ENCODE assay signal across 8 mouse cellular contexts in genomic region chr16:20213591-20214226, GRCm38 (mm10).
DNase-seq lines count a peak whose midpoint lies in the region; ATAC-seq lines count a peak whose summit lies in the region.

No protein-coding gene starts in this region.

- 0 out of 2 replicates have a peak, but pooled peaks have one; percentile 57 for ATAC-seq in frontal cortex, adult (ENCODE audit: low TSS enrichment)

- DNase-seq in frontal cortex, postnatal 25 days (ENCODE audit: low spot score in 2 of 2), result no peak
- DNase-seq in ovary, postnatal 36 days (ENCODE audit: low spot score), result peak; percentile 23
- no peak for DNase-seq in ovary, postnatal 10 days (ENCODE audit: low spot score)
- DNase-seq in c-Kit-positive CD71-positive TER-119-positive erythroid progenitor cells, embryonic 14.5 days (ENCODE audit: low spot score), result peak; percentile 56
- DNase-seq in forelimb bud, embryonic 11.5 days (ENCODE audit: low read depth, low spot score), result peak; percentile 40
- DNase-seq in layer of hippocampus, adult 9-11 months, result peak; percentile 38
- DNase-seq in retina, embryonic 14.5 days (ENCODE audit: low spot score), result peak; percentile 76

Comparison
In these comparisons a context has a peak if more than half of its experiments do, and no peak if none do; other contexts are left out.
1. DNase-seq: peak in ovary, postnatal 36 days (single experiment), c-Kit-positive CD71-positive TER-119-positive erythroid progenitor cells, embryonic 14.5 days (single experiment), forelimb bud, embryonic 11.5 days (single experiment), layer of hippocampus, adult 9-11 months (single experiment) and retina, embryonic 14.5 days (single experiment); none in frontal cortex, postnatal 25 days (0 of 2) and ovary, postnatal 10 days (single experiment).